Mouse (Mus musculus) intestine, postnatal 0 days (tissue): ENCODE results near the gene Homer2. TPM values are rescaled to one million over a fixed set of nuclear protein-coding genes. Genes with fewer than 3 reads are reported as not detected.

Experiments used
- ATAC-seq: fragments of 200-750 bp; cut with Nextera tagmentation; 2 replicates; pipeline ENCODE4 v1.8.0; 2017; ENCODE audit warnings: mild to moderate bottlenecking, moderate TSS enrichment, moderate library complexity
- H3K27ac ChIP-seq: fragments of 300-500 bp; sonication (generic); 2 replicates; pipeline ENCODE4 v1.5.1; 2014; ENCODE audit warnings: mild to moderate bottlenecking, low read depth, low read length, moderate library complexity
- H3K27me3 ChIP-seq: fragments of 300-500 bp; sonication (generic); replicated peaks from 2 replicates; pipeline ENCODE4 v1.6.1; 2014; ENCODE audit warnings: low read length, mixed read lengths; ENCODE audit not compliant: control insufficient read depth, insufficient read depth
- H3K36me3 ChIP-seq: fragments of 300-500 bp; sonication (generic); 2 replicates; pipeline ENCODE4 v1.6.1; 2014; ENCODE audit warnings: mild to moderate bottlenecking, moderate library complexity; ENCODE audit not compliant: control insufficient read depth, insufficient read depth
- H3K4me1 ChIP-seq: fragments of 300-500 bp; sonication (generic); replicated peaks from 2 replicates; pipeline ENCODE4 v1.6.1; 2014; ENCODE audit warnings: antibody characterized with exemption, low read length, mixed read lengths; ENCODE audit not compliant: control insufficient read depth, insufficient read depth
- H3K4me2 ChIP-seq: fragments of 300-500 bp; sonication (generic); replicated peaks from 2 replicates; pipeline ENCODE4 v1.6.1; 2014; ENCODE audit warnings: low read depth, mild to moderate bottlenecking, moderate library complexity
- H3K4me3 ChIP-seq: fragments of 300-500 bp; sonication (generic); 2 replicates; pipeline ENCODE4 v1.5.1; 2014; ENCODE audit warnings: low read depth, low read length
- H3K9ac ChIP-seq: fragments of 300-500 bp; sonication (generic); 2 replicates; pipeline ENCODE4 v1.6.1; 2014; ENCODE audit warnings: mild to moderate bottlenecking, low read depth, low read length
- H3K9me3 ChIP-seq: fragments of 300-500 bp; sonication (generic); 2 replicates; pipeline ENCODE4 v1.6.1; 2016; ENCODE audit warnings: mixed run types; ENCODE audit not compliant: control insufficient read depth
- CTCF ChIP-seq: sonication (generic); IDR thresholded peaks from 2 replicates; pipeline ENCODE4 v1.5.1; 2016; ENCODE audit warnings: low read depth, mild to moderate bottlenecking, control low read depth, antibody characterized with exemption, moderate library complexity
- WGBS: fragments of 180-500 bp; shearing (Covaris S2); extraction: QIAGEN DNeasy Blood & Tissue Kit; methylation state at CpG from one replicate; pipeline ENCODE4 v1.1.7; 2014; 5-methylcytosine and 5-hydroxymethylcytosine counted together
- polyA plus RNA-seq: library from polyadenylated mRNA; unstranded; fragments of >200 nt; fragmentation: Nextera tagmentation; extraction: Ambion mirVana; gene quantifications from 2 replicates; pipeline ENCODE4 v1.2.1, GENCODE M21; 2015

Homer2 gene
- polyA plus RNA-seq, 1 experiment from 2014 or later: 22.2 TPM

DNA sequence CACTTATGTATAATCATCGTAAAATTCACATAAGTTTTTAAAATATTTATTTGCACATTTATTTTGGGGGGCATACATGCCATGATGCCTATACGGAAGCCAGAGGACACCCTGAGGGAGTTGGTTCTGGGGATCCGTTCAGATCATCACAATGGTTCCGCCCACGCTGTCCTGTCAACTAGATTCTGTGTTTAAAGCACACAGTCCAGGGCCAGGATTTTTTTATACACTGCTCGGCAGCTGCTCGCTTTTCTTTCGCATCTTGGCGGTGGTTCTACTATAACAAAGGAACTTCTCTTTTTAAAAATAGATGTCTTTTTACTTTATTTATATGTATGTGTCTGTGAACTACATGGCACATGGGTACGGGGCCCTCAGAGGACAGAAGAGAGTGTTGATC lies 16.5 kb upstream of the Homer2 start:
- Histone ChIP-seq H3K27ac (no peak overlapping the region), H3K4me2 (no peak overlapping the region), H3K4me1 (no peaks in the 10 kb centered on the region), H3K27me3 (no peaks in the 10 kb centered on the region), H3K4me3 (no peak overlapping the region), H3K9ac (no peak overlapping the region), H3K36me3 (no peaks in the 10 kb centered on the region), H3K9me3 (no peaks in the 10 kb centered on the region)
- no peak for TF ChIP-seq CTCF
- no peak for ATAC-seq
- 88% methylated on average over 10 of the region's 10 CpGs for WGBS

DNA sequence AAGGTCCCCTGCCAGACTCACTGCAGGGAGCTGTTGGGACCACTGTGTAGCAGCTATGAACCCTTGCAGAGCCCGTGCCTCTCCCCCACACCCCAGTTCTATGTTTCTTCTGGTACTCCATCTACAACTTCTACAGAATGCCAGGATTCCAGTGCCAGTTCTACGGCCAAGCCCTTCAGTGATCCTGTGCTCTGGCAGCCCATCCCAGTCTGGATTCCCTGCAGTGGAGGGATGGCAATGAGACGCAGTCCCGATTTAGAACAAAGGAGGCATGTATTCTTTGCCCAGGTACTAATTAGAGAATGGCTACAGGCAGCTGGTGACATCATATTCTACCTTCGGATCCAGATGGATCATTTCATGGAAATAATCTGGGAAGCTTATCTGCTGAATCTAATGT lies 13.9 kb upstream of the Homer2 start:
- no peak for TF ChIP-seq CTCF
- H3K27ac ChIP-seq: no peak overlapping the region
- no peak overlapping the region for H3K4me2 ChIP-seq
- ATAC-seq: no peak
- WGBS: 67% methylated on average over 5 of the region's 5 CpGs
- no peaks in the 10 kb centered on the region for H3K9me3 ChIP-seq
- H3K4me3 ChIP-seq: no peak overlapping the region
- H3K9ac ChIP-seq: no peak overlapping the region
- H3K36me3 ChIP-seq: no peaks in the 10 kb centered on the region
- H3K4me1 ChIP-seq: no peaks in the 10 kb centered on the region
- 0 out of 2 replicates have a peak, but pooled peaks cover 5% of the 10 kb centered on the region for H3K27me3 ChIP-seq

DNA sequence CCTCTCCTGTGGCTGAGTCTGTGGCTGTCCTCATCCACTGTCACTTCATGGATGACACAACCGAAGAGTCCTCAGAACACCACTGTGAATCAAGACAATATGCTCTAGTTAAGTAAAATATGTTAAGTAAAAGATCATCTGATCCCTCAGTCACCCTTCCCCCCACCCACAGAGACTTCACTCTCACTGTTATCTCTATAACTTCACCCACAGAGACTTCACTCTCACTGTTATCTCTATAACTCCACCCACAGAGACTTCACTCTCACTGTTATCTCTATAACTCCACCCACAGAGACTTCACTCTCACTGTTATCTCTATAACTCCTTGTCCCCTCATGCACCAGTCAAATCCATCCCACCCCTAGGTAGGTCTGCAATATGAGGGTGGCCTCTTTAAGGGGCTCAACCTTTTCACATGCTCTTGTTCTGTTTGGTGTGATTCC lies 11.9 kb upstream of the Homer2 start:
- no peak for TF ChIP-seq CTCF
- no peak overlapping the region for H3K9ac ChIP-seq
- no peak overlapping the region for H3K4me3 ChIP-seq
- H3K9me3 ChIP-seq: no peaks in the 10 kb centered on the region
- H3K4me1 ChIP-seq: no peaks in the 10 kb centered on the region
- H3K4me2 ChIP-seq: no peak overlapping the region
- no peak overlapping the region for H3K27ac ChIP-seq
- 85% methylated on average over 1 of the region's 1 CpGs for WGBS
- 0 out of 2 replicates have a peak, but pooled peaks cover 5% of the 10 kb centered on the region for H3K27me3 ChIP-seq
- no peak for ATAC-seq
- no peaks in the 10 kb centered on the region for H3K36me3 ChIP-seq

DNA sequence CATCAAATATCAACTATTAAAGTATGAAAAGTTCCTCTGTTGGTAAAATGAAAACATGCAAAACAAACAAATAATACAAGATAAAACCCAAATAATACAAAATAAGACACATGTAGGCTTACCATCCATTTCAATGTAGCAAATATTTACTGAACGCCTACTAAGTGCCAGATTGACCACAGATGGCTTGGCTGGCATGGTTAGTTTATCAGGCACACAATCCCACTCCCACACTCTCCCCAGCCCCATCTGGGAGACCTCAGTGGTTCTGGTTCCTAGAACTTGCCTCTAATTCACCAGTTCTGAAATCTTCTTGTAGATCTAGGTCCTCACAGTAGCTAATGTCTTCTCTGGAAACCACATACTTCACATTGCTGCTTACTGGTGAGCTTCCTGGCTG lies 11.3 kb upstream of the Homer2 start:
- 0 out of 2 replicates have a peak, but pooled peaks cover 5% of the 10 kb centered on the region for H3K27me3 ChIP-seq
- ATAC-seq: no peak
- no peak overlapping the region for H3K4me2 ChIP-seq
- whole genome bisulfite sequencing: 70% methylated on average over 1 of the region's 1 CpGs
- no peak for TF ChIP-seq CTCF
- no peaks in the 10 kb centered on the region for H3K36me3 ChIP-seq
- H3K4me3 ChIP-seq: no peak overlapping the region
- H3K4me1 ChIP-seq: no peaks in the 10 kb centered on the region
- H3K9me3 ChIP-seq: no peaks in the 10 kb centered on the region
- no peak overlapping the region for H3K27ac ChIP-seq
- no peak overlapping the region for H3K9ac ChIP-seq

DNA sequence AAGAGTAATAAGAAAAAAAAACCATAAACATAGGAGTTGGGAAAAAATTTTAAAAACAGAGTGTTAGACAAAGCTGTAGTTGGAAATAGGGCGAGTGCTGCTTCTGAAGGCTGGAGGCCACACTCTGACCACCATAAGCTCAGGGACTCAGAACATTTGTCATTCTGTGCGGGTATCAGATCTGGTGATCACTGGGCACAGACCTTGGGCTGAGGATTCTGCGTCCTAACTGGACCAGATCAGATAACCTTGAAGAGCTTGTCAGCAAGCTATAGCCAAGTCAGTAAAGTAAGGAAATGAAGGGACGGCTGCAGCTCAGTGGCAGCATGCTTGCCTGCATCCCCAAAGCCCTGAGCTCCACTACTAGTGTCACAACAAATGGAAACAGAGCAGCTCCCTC lies 2.8 kb upstream of the Homer2 start:
- H3K27me3 ChIP-seq: peaks cover 7% of the 10 kb centered on the region
- 86% methylated on average over 4 of the region's 4 CpGs for WGBS
- H3K4me3 ChIP-seq: no peak overlapping the region
- H3K4me1 ChIP-seq: peaks cover 3% of the 10 kb centered on the region; the same call in 1 of the 2 replicates
- no peak for TF ChIP-seq CTCF
- no peak overlapping the region for H3K9ac ChIP-seq
- no peak overlapping the region for H3K27ac ChIP-seq
- ATAC-seq: no peak
- no peaks in the 10 kb centered on the region for H3K9me3 ChIP-seq
- H3K36me3 ChIP-seq: no peaks in the 10 kb centered on the region
- H3K4me2 ChIP-seq: no peak overlapping the region

DNA sequence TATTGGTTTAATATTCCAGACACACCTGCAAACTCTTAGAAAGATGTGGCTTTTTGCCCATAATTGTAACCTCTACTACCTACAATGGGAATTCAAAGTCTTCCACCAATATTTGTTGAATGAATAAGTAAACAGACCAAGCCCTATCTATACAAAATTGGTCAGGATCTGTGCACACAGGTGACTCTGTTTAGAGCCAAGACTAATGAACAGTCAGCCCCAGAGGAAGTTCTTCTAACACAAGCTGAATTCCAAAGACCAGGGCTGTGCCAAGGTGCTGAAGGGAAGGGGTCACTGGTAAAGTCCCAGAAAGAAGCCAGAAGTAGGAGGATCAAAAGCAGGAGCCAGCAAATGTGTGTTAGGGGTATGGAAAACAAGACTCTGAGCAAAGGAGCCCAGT lies 838 bp upstream of the Homer2 start:
- no peak overlapping the region for H3K4me3 ChIP-seq
- no peaks in the 10 kb centered on the region for H3K36me3 ChIP-seq
- H3K27me3 ChIP-seq: peaks cover 7% of the 10 kb centered on the region
- H3K4me1 ChIP-seq: peaks cover 3% of the 10 kb centered on the region; the same call in 1 of the 2 replicates
- TF ChIP-seq CTCF: no peak
- H3K27ac ChIP-seq: no peak overlapping the region
- H3K9me3 ChIP-seq: no peaks in the 10 kb centered on the region
- H3K9ac ChIP-seq: no peak overlapping the region
- ATAC-seq: no peak
- no peak overlapping the region for H3K4me2 ChIP-seq
